8 mouse cellular contexts compared by ENCODE assay signal in genomic region chr9:107632478-107632877, GRCm38 (mm10). TPM values are rescaled to one million over a fixed set of nuclear protein-coding genes. Genes with fewer than 3 reads are reported as not detected.
DNase-seq lines count a peak whose midpoint lies in the region; ATAC-seq lines count a peak whose summit lies in the region.

No protein-coding gene starts in this region.

- H3K27ac ChIP-seq in heart, embryonic 14.5 days (replicated peaks in 1 of 2; ENCODE audit: control insufficient read depth in 1 of 2, insufficient read depth in 1 of 2, low read depth in 2 of 2, low read length in 2 of 2) = peak overlapping the region; percentile 85 to 96
- H3K27ac ChIP-seq in limb, embryonic 11.5 days (replicated peaks; ENCODE audit: low read depth, low read length) = peak overlapping the region; percentile 84
- peak overlapping the region; percentile 100 for H3K27ac ChIP-seq in midbrain, embryonic 11.5 days (ENCODE audit: low read depth, low read length)

- no peaks in the 10 kb centered on the region for H3K27me3 ChIP-seq in heart, embryonic 14.5 days (ENCODE audit: control insufficient read depth, insufficient read depth, low read length)
- H3K27me3 ChIP-seq in limb, embryonic 11.5 days (ENCODE audit: control insufficient read depth, insufficient read depth, low read length) = no peaks in the 10 kb centered on the region
- H3K27me3 ChIP-seq in midbrain, embryonic 11.5 days (ENCODE audit: control insufficient read depth, insufficient read depth, low read length) = no peaks in the 10 kb centered on the region

- H3K9ac ChIP-seq in heart, embryonic 14.5 days (ENCODE audit: low read length) = peak overlapping the region; percentile 95
- peak overlapping the region; percentile 93; the same call in 1 of the 2 replicates for H3K9ac ChIP-seq in limb, embryonic 11.5 days (ENCODE audit: low read length)
- H3K9ac ChIP-seq in midbrain, embryonic 11.5 days (ENCODE audit: low read length) = peak overlapping the region; percentile 85

- H3K4me1 ChIP-seq in heart, embryonic 14.5 days (ENCODE audit: control insufficient read depth in 2 of 2, insufficient read depth in 2 of 2, low read length in 2 of 2) = peaks cover 56 to 69% of the 10 kb centered on the region in 2 experiments
- peaks cover 73% of the 10 kb centered on the region for H3K4me1 ChIP-seq in limb, embryonic 11.5 days (ENCODE audit: control insufficient read depth, insufficient read depth, low read length)
- H3K4me1 ChIP-seq in midbrain, embryonic 11.5 days (ENCODE audit: control insufficient read depth, insufficient read depth, low read length) = peaks cover 74% of the 10 kb centered on the region

- DNase-seq in right cerebral cortex, postnatal 10 days (ENCODE audit: low spot score in 2 of 2) = peak; percentile 64 to 68
- no peak for DNase-seq in right cerebral cortex, adult 18-20 months
- DNase-seq in cerebellum, adult 9-10 months = peak; percentile 62
- DNase-seq in limb, embryonic 11.5 days (ENCODE audit: low spot score) = no peak
- no peak for DNase-seq in midbrain, embryonic 11.5 days (ENCODE audit: low spot score, missing footprints)
- DNase-seq in B cell, adult 2 months = no peak
- DNase-seq in layer of hippocampus, postnatal 25 days (ENCODE audit: extremely low spot score in 1 of 2, low spot score in 1 of 2) = no peak

- H3K4me3 ChIP-seq in heart, embryonic 14.5 days (ENCODE audit: control insufficient read depth in 1 of 2, insufficient read depth in 1 of 2, low read depth in 1 of 2, low read length in 2 of 2) = peak overlapping the region; percentile 78 to 97
- peak overlapping the region; percentile 89 for H3K4me3 ChIP-seq in limb, embryonic 11.5 days (ENCODE audit: low read depth, low read length)
- peak overlapping the region; percentile 67 for H3K4me3 ChIP-seq in midbrain, embryonic 11.5 days (ENCODE audit: low read depth, low read length)

- 62% methylated on average over 6 of the region's 6 CpGs for WGBS in heart, embryonic 14.5 days
- 82% methylated on average over 6 of the region's 6 CpGs for WGBS in limb, embryonic 11.5 days
- WGBS in midbrain, embryonic 11.5 days = 28% methylated on average over 6 of the region's 6 CpGs

- H3K36me3 ChIP-seq in heart, embryonic 14.5 days (ENCODE audit: control insufficient read depth, insufficient read depth, low read length) = peaks cover 39% of the 10 kb centered on the region
- H3K36me3 ChIP-seq in limb, embryonic 11.5 days (ENCODE audit: control insufficient read depth, insufficient read depth, low read length) = peaks cover 7% of the 10 kb centered on the region; the same call in 1 of the 2 replicates
- H3K36me3 ChIP-seq in midbrain, embryonic 11.5 days (ENCODE audit: control insufficient read depth, insufficient read depth, low read length) = no peaks in the 10 kb centered on the region; the same call in 1 of the 2 replicates

- H3K9me3 ChIP-seq in heart, embryonic 14.5 days (ENCODE audit: control insufficient read depth, low read length) = no peaks in the 10 kb centered on the region
- H3K9me3 ChIP-seq in limb, embryonic 11.5 days (ENCODE audit: control insufficient read depth, low read length) = no peaks in the 10 kb centered on the region
- no peaks in the 10 kb centered on the region for H3K9me3 ChIP-seq in midbrain, embryonic 11.5 days (ENCODE audit: control insufficient read depth, low read length)

- peak overlapping the region; percentile 81 for H3K4me2 ChIP-seq in heart, embryonic 14.5 days (ENCODE audit: low read length)
- H3K4me2 ChIP-seq in limb, embryonic 11.5 days (ENCODE audit: low read depth, severe bottlenecking) = peak overlapping the region; percentile 100
- H3K4me2 ChIP-seq in midbrain, embryonic 11.5 days = peak overlapping the region; percentile 97

- ATAC-seq in heart, embryonic 14.5 days (ENCODE audit: insufficient number of reproducible peaks, insufficient read depth, low FRiP score, low read depth) = no peak
- no peak for ATAC-seq in limb, embryonic 11.5 days (ENCODE audit: insufficient number of reproducible peaks, low FRiP score, low TSS enrichment, low read depth)
- no peak for ATAC-seq in midbrain, embryonic 11.5 days (ENCODE audit: low FRiP score)

RNA-seq across cellular contexts. Expression of gene Gnai2, which starts 2.7 kb away (rescaled TPM):
- polyA plus RNA-seq in heart, embryonic 14.5 days (2014; fragmentation: Nextera tagmentation; extraction: Ambion mirVana) = 379 and 410 TPM in 2 replicates
- 336 and 358 TPM in 2 replicates for polyA plus RNA-seq in limb, embryonic 11.5 days (2014; fragmentation: Nextera tagmentation; extraction: Ambion mirVana)
- polyA plus RNA-seq in midbrain, embryonic 11.5 days (2014; fragmentation: Nextera tagmentation; extraction: Ambion mirVana) = 578 and 581 TPM in 2 replicates
- 100 to 1,000 TPM; 208 to 223 TPM for total RNA-seq in layer of hippocampus, postnatal 25 days (2021)

RNA-seq across cellular contexts. Expression of gene Sema3b, which starts 23.4 kb away (rescaled TPM):
- polyA plus RNA-seq in heart, embryonic 14.5 days (2014; fragmentation: Nextera tagmentation; extraction: Ambion mirVana) = 6.5 and 7.2 TPM in 2 replicates
- polyA plus RNA-seq in limb, embryonic 11.5 days (2014; fragmentation: Nextera tagmentation; extraction: Ambion mirVana) = 3.4 and 3.7 TPM in 2 replicates
- polyA plus RNA-seq in midbrain, embryonic 11.5 days (2014; fragmentation: Nextera tagmentation; extraction: Ambion mirVana) = 1.3 and 2.1 TPM in 2 replicates
- total RNA-seq in layer of hippocampus, postnatal 25 days (2021) = 1 to 10 TPM; 2.2 to 2.7 TPM

RNA-seq across cellular contexts. Expression of gene Slc38a3, which starts 36.9 kb away (rescaled TPM):
- 2.7 TPM in 2 replicates for polyA plus RNA-seq in heart, embryonic 14.5 days (2014; fragmentation: Nextera tagmentation; extraction: Ambion mirVana)
- 3.4 and 4.1 TPM in 2 replicates for polyA plus RNA-seq in limb, embryonic 11.5 days (2014; fragmentation: Nextera tagmentation; extraction: Ambion mirVana)
- 11.2 and 11.7 TPM in 2 replicates for polyA plus RNA-seq in midbrain, embryonic 11.5 days (2014; fragmentation: Nextera tagmentation; extraction: Ambion mirVana)
- total RNA-seq in layer of hippocampus, postnatal 25 days (2021) = 10 to 100 TPM; 57.8 to 66.2 TPM

RNA-seq across cellular contexts. Expression of gene Ifrd2, which starts 45.0 kb away (rescaled TPM):
- polyA plus RNA-seq in heart, embryonic 14.5 days (2014; fragmentation: Nextera tagmentation; extraction: Ambion mirVana) = 44.6 and 45.7 TPM in 2 replicates
- 47.6 and 49.0 TPM in 2 replicates for polyA plus RNA-seq in limb, embryonic 11.5 days (2014; fragmentation: Nextera tagmentation; extraction: Ambion mirVana)
- polyA plus RNA-seq in midbrain, embryonic 11.5 days (2014; fragmentation: Nextera tagmentation; extraction: Ambion mirVana) = 24.2 and 28.2 TPM in 2 replicates
- total RNA-seq in layer of hippocampus, postnatal 25 days (2021) = 10 to 100 TPM; 11.8 to 16.8 TPM

RNA-seq across cellular contexts. Expression of gene Gnat1, which starts 47.0 kb away (rescaled TPM):
- polyA plus RNA-seq in heart, embryonic 14.5 days (2014; fragmentation: Nextera tagmentation; extraction: Ambion mirVana) = 0.63 and 1.7 TPM in 2 replicates
- polyA plus RNA-seq in limb, embryonic 11.5 days (2014; fragmentation: Nextera tagmentation; extraction: Ambion mirVana) = 1.7 and 1.8 TPM in 2 replicates
- polyA plus RNA-seq in midbrain, embryonic 11.5 days (2014; fragmentation: Nextera tagmentation; extraction: Ambion mirVana) = 1.1 and 1.4 TPM in 2 replicates
- not detected for total RNA-seq in layer of hippocampus, postnatal 25 days (2021)

Comparison
In these comparisons a context has a peak if more than half of its experiments do, and no peak if none do; other contexts are left out.
1. DNase-seq: peak in right cerebral cortex, postnatal 10 days (2 of 2) and cerebellum, adult 9-10 months (single experiment); none in right cerebral cortex, adult 18-20 months (single experiment), limb, embryonic 11.5 days (single experiment), midbrain, embryonic 11.5 days (single experiment), B cell, adult 2 months (0 of 2) and layer of hippocampus, postnatal 25 days (0 of 2).
2. Peak in every context shown above with its lines, with median percentiles within 50 percentile points of each other: H3K27ac ChIP-seq, H3K4me2 ChIP-seq, H3K4me3 ChIP-seq and H3K9ac ChIP-seq.